Mouse (Mus musculus): ENCODE data around the gene Calhm2.
"Not testable (repeated sequence)": the region's sequence is repeated elsewhere in the genome, so short reads cannot be mapped to it uniquely, and the experiment has no call there.

Calhm2 gene

GRCm38 (mm10) chr19:47149854-47150253, 11.8 kb upstream of the Calhm2 start:
- no peak for DNase-seq

GRCm38 (mm10) chr19:47148267-47148847, 10.3 kb upstream of the Calhm2 start:
- DNase-seq, result no peak

GRCm38 (mm10) chr19:47144154-47144553, 6.1 kb upstream of the Calhm2 start, which contains the start of gene Calhm1:
TSS of gene Calhm1 (minus strand) at chr19:47144254.
- no peak for DNase-seq

GRCm38 (mm10) chr19:47142438-47142837, 4.3 kb upstream of the Calhm2 start:
- DNase-seq, result no peak

- not testable (repeated sequence) for DNase-seq
These were observed 1.5 kb upstream of the Calhm2 start for GRCm38 (mm10) chr19:47139611-47140010.

GRCm38 (mm10) chr19:47137051-47137581, 978 bp downstream of the Calhm2 start:
- DNase-seq, result peak; percentile 54

GRCm38 (mm10) chr19:47136170-47136569, 1.9 kb downstream of the Calhm2 start:
- DNase-seq, result no peak

GRCm38 (mm10) chr19:47135568-47135967, 2.5 kb downstream of the Calhm2 start:
- no peak for DNase-seq

GRCm38 (mm10) chr19:47133161-47133560, 4.9 kb downstream of the Calhm2 start:
- DNase-seq, result no peak

GRCm38 (mm10) chr19:47130551-47131125, 7.5 kb downstream of the Calhm2 start:
- DNase-seq, result no peak

GRCm38 (mm10) chr19:47128835-47129234, 9.3 kb downstream of the Calhm2 start:
- no peak for DNase-seq

GRCm38 (mm10) chr19:47128164-47128563, 9.9 kb downstream of the Calhm2 start:
- no peak for DNase-seq

- DNase-seq, result peak; percentile 76
These were observed 15.3 kb downstream of the Calhm2 start for GRCm38 (mm10) chr19:47122802-47123201.

- no peak for DNase-seq
These were observed 17.0 kb downstream of the Calhm2 start for GRCm38 (mm10) chr19:47121054-47121453.

GRCm38 (mm10) chr19:47118634-47119033, 19.5 kb downstream of the Calhm2 start:
- no peak for DNase-seq

- DNase-seq, result no peak
These were observed 33.3 kb downstream of the Calhm2 start for GRCm38 (mm10) chr19:47104641-47105271.

- no peak for DNase-seq
These were observed 37.0 kb downstream of the Calhm2 start for GRCm38 (mm10) chr19:47101080-47101479.

- DNase-seq, result peak; percentile 94
These were observed 47.4 kb downstream of the Calhm2 start, which contains the start of the genes Usmg5 and Pdcd11 for GRCm38 (mm10) chr19:47090550-47091156. TSS of gene Usmg5 (minus strand) at chr19:47090647. TSS of gene Pdcd11 (plus strand) at chr19:47090768.

- no peak for DNase-seq
These were observed 48.2 kb downstream of the Calhm2 start for GRCm38 (mm10) chr19:47089718-47090525.

- DNase-seq, result no peak
These were observed 49.9 kb downstream of the Calhm2 start for GRCm38 (mm10) chr19:47088226-47088625.

GRCm38 (mm10) chr19:47067924-47068611, 70.0 kb downstream of the Calhm2 start:
- peak; percentile 89 for DNase-seq
